Mouse (Mus musculus) kidney, postnatal 36 days (tissue): ENCODE data around the gene Sult4a1.
A peak's percentile ranks its signal among the peaks of the same experiment; 100 is the strongest.
"Not testable (repeated sequence)": the region's sequence is repeated elsewhere in the genome, so short reads cannot be mapped to it uniquely, and the experiment has no call there.

ENCODE experiments used
- DNase-seq, 2 experiments: peaks; one replicate each; pipeline ENCODE4 v3.0.0; 2021 to 2022; ENCODE audit warnings: mixed read lengths in 2 of 2

The Sult4a1 gene

DNA sequence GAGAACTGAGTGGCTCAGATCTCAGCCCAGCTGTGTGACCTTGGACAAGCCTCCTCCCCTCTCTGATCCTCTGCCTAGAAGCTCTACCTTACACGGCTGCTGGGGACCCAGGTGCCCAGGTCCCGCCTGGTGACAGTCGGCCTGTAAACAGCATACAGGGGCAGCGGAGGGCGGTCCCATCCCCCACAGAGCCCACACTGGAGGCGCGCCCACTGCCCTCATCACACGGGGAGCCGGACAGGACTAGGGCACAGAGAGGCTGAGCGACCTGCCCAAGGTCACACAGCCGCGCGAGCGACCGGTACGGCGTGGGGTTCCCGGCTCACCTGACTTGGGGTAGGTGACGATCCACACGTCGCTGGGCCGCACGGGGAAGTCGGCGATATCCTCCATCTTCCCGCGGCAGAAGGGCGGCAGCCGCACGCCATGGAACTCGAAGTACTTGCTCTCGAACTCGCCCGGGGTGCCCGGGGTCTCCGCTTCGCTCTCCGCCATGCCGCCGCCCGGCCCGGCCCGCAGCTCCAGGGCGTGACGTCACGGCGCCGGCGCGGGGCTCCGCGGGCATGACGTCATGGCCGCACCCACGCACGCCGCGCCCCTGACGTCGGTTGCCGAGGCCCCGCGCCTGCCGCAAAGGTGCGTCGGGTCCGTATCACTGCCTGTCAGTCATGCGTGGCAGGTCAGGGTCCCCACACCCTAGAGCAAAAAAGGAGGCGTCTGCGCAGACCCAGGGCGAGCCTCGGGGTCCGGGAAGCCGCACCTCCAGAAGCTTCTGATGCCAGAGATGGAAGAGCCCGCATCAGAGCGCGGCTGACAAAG is at the start of gene Sult4a1:
TSS of gene Sult4a1 (minus strand) at position 650 of the 819 bp plus-strand sequence.
- peak in 1 of 2 experiments; percentile 7 for DNase-seq

DNA sequence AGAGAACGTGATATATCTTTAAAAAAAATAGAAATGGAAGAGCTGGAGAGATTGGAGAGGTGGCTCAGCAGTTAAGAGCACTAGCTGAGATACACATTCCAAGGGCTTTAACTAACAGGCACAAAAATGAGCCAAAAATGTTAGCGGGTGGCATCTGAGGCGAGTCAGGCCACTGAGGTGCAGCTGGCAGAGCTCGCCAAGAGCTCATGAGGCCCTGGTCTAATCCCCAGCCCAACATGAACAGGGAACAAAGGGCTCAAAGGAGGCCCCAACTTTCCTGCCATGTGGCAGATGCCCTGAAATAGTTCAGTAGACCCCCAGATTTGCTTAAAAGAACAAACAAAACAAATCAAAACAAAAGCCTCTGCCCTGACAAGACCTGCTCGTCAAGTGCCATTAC is 35.4 kb upstream of the Sult4a1 start:
- DNase-seq, result no peak

DNA sequence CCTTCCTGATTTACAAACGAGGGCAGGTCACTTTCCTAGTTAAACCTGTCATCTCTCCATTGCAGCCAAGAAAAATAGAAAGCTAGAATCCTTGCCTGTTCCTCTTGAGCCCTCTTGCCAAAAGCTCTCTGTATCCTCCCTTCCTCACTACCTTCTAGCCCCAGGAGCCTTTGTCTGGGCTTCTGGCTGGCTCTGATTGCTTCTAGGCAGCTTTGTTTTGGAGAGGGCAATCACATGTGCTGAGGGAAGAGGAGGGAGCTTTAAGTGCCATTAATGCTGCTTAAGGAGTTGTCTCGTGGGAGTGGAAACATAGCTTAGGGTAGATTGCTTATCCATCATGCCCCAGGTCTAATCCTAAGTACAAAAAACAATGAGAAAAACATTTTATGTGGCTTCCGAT is 34.6 kb upstream of the Sult4a1 start:
- no peak for DNase-seq

DNA sequence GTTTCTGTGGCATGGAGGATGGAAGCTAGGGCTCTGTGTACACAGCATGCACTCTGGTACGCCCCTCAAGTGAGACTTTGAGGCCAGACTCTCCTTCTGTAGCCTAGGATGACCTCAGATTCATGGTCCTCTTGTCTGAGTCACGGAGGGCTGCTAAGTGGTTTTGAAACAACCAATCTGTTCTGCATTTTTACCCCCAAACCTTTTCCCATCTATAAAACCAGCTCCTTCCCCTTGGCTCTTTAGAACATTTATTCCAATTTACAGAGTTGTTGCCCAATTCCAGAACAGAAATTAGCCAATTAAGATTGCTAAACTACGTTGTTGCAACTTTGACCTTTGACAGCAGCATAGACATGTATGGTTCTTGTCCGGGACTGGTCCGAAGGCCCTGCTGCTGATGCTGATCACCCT is 34.0 kb upstream of the Sult4a1 start:
- no peak for DNase-seq

DNA sequence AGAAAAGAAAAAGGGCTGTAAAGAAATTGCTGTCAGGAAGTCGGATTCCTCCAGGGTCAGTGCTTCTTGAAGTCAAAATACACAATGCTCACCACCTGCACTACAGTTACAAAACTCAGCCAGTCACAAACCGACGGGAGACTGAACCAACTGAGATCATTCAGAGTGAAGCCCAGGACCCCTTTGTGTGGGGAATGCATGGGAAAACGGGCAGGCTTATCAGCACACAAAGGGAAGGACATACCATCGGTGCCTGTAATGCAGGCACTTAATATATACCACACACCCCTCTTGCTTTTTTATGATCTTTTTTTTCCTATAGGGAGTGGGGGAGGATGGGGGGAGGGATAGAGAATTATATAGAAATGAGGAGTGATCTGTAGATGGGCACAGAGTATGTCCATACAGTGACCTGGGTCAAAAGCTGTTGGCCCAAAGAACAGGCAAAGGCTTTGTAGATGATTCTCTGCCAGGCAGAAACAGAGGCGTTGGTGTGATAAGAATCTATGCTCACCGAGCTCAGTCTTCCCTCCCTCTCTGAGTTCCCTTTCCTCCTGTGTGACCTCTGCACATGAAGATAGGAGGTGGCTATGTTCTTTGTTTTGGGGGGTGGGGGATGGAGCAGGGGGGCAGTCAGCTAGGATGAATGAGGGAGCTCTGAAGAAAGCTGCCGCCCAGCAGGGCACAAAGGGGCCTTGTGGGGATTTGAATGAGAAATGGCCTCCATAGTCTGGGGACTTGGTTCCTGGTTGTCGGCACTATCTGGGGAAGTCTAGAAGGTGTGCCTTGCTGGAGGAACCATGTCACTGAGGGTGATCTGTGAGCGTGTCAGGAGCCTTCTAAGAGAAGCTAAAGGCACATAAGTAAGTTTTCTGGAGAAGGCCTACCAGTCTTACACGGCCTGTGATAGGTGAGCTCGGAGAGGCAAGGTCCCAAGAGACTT is 31.2 kb upstream of the Sult4a1 start:
- no peak for DNase-seq

DNA sequence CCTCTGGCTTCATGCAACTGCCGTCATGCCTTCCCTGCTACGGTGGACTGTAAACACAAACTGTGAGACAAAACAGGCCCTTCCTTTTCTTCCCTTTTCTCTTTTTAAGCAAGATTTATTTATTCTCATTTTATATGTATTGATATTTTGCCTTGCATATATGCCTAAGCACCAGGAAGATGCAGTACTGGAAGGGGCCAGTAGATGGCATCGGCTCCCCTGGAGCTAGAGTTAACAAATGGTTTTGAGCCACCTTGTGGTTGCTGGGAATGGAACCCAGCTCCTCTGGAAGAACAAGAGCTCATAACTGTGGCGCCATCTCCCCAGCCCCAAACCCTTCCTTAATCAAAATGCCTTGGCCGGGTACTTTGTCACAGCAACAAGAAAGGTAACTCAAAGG is 29.9 kb upstream of the Sult4a1 start:
- DNase-seq, result peak in 1 of 2 experiments; percentile 62

DNA sequence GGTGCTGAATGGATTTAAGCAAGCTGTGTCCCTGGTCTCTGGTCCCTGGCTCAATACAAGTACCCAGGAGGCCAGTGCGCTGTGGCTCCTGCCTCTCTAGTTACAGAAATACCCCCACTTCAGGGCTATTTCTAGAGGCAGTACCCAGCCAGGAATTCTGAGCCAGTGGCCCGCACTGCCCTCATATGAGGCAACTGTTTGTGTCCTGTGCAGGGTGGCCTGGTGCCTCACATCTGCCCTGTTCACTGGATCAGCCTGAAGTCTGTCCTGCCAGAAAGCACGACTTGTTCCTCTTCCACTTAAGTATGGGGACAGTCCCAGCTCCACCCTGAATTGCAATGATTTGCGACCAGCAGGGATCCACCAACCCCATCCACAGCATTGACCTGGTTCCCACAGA is 27.9 kb upstream of the Sult4a1 start:
- DNase-seq, result no peak

DNA sequence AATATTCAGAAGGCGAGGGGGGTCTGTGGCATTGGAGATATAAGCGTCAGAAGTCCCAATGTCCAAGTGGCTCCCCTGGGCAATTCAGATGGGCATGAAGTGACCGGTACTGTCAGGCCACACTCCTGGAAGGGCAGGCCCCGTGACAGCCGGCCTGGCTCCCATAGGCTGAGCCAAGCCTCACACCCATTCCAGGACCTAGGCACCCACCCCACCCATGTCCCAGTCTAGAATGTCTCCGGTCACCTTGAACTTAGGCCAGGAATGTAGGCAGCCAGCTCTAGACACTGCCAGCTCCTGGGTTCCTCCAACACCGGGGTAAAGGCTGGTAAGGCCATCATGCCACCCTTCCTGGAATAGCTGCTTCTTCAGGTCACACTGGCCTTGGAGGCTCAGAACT is 26.4 kb upstream of the Sult4a1 start:
- DNase-seq, result no peak

DNA sequence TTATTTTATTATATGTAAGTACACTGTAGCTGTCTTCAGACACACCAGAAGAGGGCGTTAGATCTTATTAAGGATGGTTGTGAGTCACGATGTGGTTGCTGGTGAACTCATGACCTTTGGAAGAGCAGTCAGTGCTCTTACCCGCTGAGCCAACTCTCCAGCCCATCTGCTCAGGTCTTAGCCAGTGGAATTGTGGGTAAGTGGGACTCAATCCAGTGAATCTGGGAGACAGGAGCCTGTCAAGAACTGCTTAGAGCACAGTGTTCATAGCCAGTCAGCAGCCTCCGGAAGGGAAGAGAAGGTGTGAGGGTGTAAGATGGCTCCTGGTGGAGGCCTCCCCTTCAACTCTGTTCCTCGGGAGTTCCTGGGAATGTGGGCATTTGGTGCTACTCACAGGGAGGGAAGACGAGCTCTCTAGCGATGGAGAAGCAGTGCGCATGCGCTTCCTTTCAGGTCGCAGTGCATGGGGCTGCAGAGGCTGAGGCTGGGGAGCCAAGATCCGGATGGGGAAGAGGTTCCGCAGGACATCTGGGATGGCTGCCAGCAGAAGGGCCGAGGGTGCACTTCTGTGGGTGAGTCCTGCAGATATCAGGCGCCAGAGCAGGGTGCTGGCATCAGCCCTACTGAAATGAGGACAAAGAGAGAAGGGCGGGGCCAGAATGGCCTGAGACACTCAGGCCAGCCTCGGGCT is 25.7 kb upstream of the Sult4a1 start:
- peak; percentile 6 to 41 for DNase-seq

DNA sequence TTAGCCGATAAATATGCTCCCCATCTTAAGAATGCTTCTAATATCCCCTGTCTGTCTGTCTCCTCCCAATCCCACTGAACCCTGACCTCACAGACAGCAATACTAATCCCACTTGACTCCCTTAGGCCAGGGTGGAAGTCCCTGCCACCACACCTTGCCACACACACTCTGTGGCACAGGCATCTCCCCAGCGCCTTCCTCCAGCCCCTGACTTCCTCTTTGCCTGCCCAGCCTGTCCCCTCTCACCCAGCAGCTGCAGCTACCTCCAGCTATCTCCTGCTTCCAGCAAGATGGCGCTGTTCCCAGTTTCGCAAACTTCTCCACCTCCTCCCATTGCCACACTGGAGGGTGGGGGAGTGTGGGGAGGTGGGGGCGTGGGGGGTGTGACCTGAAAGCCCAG is 21.3 kb upstream of the Sult4a1 start:
- no peak for DNase-seq

DNA sequence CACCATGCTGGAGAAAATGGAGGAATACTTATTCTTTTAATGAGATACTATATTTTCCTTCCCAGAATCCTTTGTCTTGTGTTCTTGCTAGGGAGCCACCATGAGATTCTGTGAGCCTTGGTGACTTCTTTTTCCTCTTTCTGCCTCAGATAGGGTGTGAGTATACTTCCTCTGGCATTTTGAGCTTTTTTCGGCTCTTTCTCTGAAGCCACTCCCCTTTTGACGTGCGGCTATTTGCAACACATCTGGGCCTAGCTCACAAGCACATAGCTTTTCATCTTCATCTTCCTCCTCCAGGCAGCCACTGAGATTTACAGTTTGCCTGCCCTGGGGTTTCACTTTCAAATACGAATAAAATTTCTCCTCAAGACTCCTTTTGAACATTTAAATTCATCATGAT is 20.9 kb upstream of the Sult4a1 start:
- no peak for DNase-seq

DNA sequence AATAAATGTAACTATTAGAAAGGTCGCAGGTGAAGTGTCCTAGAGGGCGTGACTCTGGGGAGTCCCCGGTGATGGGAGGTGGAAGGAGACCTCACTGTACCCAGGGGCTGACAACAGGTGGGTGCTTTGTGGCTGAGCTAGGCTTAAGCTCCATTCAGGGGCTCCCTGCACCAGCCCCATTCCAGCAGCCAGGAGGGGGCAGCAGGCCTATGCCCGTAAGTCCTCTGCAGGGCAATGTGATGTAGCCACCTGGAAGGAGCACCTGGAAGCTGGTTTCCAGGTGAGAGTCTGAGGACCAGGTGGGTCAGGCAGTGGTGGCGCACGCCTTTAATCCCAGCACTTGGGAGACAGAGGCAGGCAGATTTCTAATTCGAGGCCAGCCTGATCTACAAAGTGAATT is 18.5 kb upstream of the Sult4a1 start:
- peak in 1 of 2 experiments; percentile 32 for DNase-seq

DNA sequence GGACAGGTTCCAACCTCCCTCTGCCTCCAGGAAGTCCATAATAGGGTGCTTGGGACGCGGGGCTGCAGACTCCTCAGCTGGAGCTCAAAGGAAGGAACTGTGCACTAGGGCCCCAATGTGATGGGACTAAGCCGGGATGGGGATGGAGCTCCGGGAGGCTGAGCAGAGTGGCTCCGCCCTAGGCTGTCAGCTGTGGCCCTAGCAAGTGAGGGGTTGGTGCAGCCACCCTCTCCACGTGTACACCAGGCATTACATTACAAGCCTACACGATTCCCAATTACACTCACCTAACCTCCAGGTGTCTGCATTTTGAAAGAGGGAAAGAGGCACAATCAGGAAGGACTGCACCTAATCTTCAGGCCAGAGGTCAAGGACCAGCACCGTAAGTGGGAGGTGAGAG is 17.5 kb upstream of the Sult4a1 start, which contains the start of gene Pnpla5:
TSS of gene Pnpla5 (minus strand) at position 101 of the 400 bp plus-strand sequence.
- no peak for DNase-seq

DNA sequence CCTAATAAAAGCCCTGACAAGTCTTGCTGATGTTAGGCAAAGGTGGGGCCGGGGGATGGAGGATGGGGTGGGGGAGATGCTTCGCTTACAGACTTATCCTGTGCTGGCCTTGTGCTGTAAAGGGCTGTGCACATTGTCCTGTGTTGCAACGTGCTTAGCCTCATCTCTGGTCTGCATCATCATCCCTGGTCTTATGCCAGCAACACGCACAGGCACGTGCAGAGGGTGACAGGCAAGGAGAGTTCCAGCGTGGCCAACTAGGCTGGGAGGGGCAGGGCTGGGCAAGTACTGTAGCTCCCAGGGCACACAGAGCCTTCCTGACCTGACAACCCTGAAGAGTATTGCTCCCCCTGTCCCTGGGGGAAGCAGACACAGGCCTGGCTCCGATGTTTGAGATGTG is 15.5 kb upstream of the Sult4a1 start:
- no peak for DNase-seq

DNA sequence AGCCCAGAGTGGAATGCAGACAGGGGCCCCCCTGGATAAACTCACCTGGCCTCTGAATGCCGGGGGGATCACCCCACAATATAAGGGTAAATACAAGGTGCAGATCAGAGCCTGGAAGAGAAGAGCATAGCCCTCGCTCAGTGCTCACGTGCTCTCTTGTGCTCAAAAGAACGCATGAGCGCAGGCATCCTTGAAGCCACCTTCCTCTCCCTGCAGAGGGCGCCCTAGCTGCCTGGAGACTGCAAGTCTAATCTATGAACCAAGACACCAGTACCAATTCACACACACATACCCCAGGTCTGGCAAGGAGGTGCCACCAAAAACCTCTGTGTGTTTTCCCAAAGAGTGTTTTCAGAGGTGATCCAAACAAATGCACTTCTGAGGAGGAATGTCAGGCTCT is 15.1 kb upstream of the Sult4a1 start:
- DNase-seq, result peak in 1 of 2 experiments; percentile 50

DNA sequence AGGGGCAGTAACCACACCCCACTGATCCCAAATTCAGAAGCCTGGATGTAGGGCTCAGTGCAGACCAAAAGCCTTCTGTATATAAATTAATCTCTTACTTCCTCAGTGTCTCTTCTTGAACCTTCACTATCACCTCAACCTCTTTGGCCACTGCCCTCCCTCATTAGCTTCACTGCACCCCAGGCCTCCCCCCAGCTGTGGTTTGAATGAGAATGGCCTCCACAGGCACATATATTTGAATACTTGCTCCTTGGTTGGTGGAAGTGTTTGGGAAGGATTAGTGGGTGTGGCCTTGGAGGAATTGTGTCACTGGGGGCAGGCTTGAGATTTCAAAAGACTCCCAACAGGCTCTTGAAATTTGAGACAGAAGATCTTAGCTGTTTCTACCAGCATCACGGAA is 10.9 kb upstream of the Sult4a1 start:
- no peak for DNase-seq

DNA sequence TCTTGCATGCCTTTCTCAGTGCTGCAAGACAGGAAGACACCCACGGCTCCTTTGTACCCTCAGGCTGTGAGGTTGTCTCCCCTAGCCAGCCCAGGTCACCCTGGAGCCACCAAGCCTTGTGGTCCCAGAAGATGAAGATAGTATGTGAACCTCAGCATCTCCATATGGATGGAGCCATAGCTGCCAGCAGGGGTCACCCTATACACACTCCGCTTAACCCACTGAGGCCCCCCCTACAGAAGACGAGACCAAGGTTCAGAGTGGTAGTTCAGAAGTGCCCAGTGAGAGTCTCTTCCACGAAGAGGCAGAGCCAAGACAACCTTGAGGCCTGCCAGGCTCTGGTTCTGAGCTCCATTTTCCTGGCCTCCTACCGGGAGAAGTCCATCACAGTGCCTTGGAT is 10.2 kb upstream of the Sult4a1 start:
- DNase-seq, result no peak

DNA sequence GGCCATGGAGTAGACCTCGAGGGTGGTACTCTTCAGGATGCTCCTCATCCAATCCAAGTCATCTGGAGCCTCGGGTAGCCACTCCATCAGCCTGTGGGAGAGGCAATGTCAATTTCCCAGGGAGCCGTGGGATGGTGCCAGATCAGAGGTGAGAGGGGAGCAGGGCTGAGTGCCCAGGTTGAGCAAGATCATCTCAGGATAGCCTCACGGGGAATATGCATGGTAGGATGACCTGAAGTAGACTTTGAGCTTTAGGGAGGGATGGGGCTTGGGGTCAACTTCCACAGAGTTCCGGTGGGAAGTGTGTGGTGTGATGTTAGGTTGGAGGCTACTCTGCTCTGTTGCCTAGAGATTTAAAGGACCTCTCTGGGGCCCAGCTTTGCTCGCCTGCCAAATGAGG is 8.3 kb upstream of the Sult4a1 start:
- DNase-seq, result no peak

DNA sequence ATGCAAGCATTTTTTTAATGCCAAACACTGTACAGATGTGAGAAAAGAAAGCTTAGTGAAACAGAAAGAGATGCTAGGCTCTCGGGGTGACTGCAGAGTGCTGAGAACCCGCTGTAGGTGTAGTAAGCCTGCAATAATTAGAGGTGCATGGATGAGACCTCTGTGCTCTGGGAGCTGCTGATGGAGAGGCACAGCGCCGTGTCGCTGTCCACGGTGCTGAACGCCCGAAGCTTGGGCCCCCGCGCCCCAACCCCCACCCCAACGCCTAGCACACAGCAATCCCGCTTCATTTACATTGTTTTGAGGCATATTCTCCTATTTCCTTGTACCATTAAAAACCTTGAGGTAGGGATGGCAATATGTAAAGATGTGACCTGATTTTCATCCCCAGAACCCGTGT is 3.3 kb upstream of the Sult4a1 start:
- peak in 1 of 2 experiments; percentile 66 for DNase-seq

DNA sequence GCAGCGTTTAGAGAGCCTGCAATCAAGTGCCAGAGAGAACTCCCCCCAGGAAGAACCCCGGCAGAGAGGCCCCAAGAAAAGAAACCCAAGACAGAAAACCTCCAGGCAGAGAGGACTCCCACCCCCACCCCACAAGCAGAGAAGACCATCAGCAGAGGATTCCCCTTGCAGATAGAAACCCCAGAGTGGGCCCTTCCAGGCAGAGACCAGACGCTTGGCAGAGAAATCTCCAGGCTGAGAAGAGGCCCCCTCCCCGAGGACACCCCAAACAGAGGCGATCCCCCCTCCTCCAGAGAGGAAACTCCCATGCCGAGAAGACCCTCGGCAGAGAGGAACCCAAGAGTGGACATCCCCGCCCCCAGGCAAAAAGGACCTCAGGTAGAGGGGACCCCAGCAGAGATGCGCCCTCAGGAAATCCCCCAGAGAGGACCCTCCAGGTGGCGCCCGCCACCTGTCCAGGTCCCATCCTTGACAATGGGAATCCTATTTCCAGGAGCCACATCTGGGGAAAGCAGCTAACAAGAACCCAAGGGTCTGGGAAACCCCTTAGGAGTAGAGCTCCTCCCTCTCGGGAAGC is 458 bp upstream of the Sult4a1 start:
- no peak for DNase-seq

DNA sequence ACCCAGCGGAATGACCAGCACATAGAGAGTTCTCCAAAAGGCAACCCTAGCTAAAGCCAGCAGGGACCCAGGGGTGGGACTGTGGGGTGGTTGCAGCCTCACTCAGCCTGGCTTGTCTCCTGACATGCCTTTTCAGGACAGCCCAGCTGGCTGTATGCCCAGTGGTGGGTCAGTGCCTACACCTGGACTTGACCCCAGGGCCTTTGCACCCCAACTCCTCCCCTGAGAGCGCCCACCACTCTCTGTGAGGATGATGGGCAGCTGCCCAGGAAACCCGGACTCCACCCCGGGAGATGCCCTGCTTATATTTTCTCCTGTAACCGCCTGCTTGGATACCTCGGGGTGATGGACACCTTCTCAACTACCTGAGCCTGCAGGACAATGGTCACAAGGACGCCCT is 928 bp downstream of the Sult4a1 start:
- no peak for DNase-seq

DNA sequence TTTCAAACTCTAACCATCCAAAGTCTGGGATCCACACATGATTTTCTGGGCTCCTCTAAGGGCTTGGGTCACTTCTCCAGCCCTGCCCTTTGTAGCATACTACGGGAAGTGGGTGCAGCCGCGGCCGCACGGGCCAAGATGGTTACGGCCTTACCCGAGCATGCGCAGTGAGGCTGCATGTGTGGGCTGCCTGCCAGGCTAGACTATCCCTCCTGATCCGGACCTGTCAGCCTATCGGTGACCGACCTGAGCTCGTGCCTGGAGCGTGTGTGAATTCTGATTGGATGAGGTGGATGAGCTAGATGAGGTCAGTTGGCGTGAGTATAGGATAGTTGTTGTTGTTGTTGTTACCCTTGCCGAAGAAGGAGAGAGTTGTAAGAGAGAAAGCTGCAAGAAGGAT is 8.0 kb downstream of the Sult4a1 start:
- DNase-seq, result not testable (repeated sequence)

DNA sequence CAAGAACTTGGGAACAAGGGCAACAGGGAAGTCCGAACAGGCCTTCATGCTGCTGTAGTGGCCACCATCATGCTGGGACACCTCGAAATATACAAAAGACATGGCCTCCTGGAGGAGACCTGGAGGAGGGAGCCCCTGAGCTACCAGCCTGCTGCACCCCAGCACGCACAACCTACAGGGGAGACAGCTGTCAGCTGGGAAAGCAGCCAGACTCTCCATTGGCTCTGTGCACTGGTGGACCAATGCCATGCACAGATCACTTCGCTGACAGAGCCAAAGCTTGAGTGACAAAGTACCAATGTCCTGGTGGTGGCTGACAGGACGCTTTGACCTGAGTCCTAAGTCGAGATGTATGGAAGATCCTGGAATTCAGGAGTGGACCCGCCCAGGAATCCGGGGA is 9.5 kb downstream of the Sult4a1 start:
- DNase-seq, result no peak
